Mouse (Mus musculus): Measurements from ENCODE around the gene Krtap5-3. TPM values are rescaled to one million over a fixed set of nuclear protein-coding genes. Genes with fewer than 3 reads are reported as not detected.
A peak's percentile ranks its signal among the peaks of the same experiment; 100 is the strongest.
"Not testable (repeated sequence)": the region's sequence is repeated elsewhere in the genome, so short reads cannot be mapped to it uniquely, and the experiment has no call there.

Gene Krtap5-3
- polyA plus RNA-seq, 1 experiment from 2014 or later, result not detected

- Histone ChIP-seq H3K4me2 (ENCODE audit: low read length) (no peak within 1 kb of the TSS), H3K36me3 (ENCODE audit: insufficient read depth, low read length) (no peaks in the 10 kb centered on the region), H3K27ac (no peak within 1 kb of the TSS), H3K9me3 (replicated peaks; ENCODE audit: low read length) (no peaks in the 10 kb centered on the region), H3K4me3 (replicated peaks; ENCODE audit: low read depth, low read length) (no peak within 1 kb of the TSS), H3K27me3 (ENCODE audit: insufficient read depth, low read length) (no peaks in the 10 kb centered on the region), H3K9ac (ENCODE audit: low read depth, low read length) (no peak within 1 kb of the TSS), H3K4me1 (replicated peaks; ENCODE audit: insufficient read depth, low read length) (no peaks in the 10 kb centered on the region)
- 48% methylated on average over 1 of the region's 1 CpGs for WGBS
- ATAC-seq (replicated peaks; ENCODE audit: low FRiP score, low read depth) (no peak), DNase-seq (ENCODE audit: low spot score) (no peak)
- TF ChIP-seq CTCF (IDR thresholded peaks at IDR 0.05; ENCODE audit: low read depth), result no peak
These were observed 10.4 kb downstream of the Krtap5-3 start, which contains the start of gene Gm7579 for GRCm38 (mm10) chr7:142211559-142211958. Gm7579 (plus strand) TSS chr7:142211859.

- not testable (repeated sequence) for H3K27me3 ChIP-seq (ENCODE audit: insufficient read depth, low read length); H3K4me1 ChIP-seq (replicated peaks; ENCODE audit: insufficient read depth, low read length); ATAC-seq (replicated peaks; ENCODE audit: low FRiP score, low read depth); H3K4me3 ChIP-seq (replicated peaks; ENCODE audit: low read depth, low read length); H3K36me3 ChIP-seq (ENCODE audit: insufficient read depth, low read length); H3K9ac ChIP-seq (ENCODE audit: low read depth, low read length); H3K4me2 ChIP-seq (ENCODE audit: low read length); H3K27ac ChIP-seq; H3K9me3 ChIP-seq (replicated peaks; ENCODE audit: low read length); DNase-seq (ENCODE audit: low spot score)
- 69% methylated on average over 1 of the region's 1 CpGs for WGBS
These were observed 11.0 kb downstream of the Krtap5-3 start for GRCm38 (mm10) chr7:142212136-142212535.

- ATAC-seq (replicated peaks; ENCODE audit: low FRiP score, low read depth), result no peak
- Histone ChIP-seq H3K27ac (no peak overlapping the region), H3K27me3 (ENCODE audit: insufficient read depth, low read length) (no peaks in the 10 kb centered on the region), H3K4me2 (ENCODE audit: low read length) (no peak overlapping the region), H3K36me3 (ENCODE audit: insufficient read depth, low read length) (no peaks in the 10 kb centered on the region), H3K9me3 (replicated peaks; ENCODE audit: low read length) (no peaks in the 10 kb centered on the region), H3K9ac (ENCODE audit: low read depth, low read length) (no peak overlapping the region), H3K4me1 (replicated peaks; ENCODE audit: insufficient read depth, low read length) (no peaks in the 10 kb centered on the region), H3K4me3 (replicated peaks; ENCODE audit: low read depth, low read length) (no peak overlapping the region)
- no peak for DNase-seq (ENCODE audit: low spot score)
- no peak for TF ChIP-seq CTCF (IDR thresholded peaks at IDR 0.05; ENCODE audit: low read depth)
- 50% methylated on average over 2 of the region's 2 CpGs for WGBS
These were observed 23.4 kb downstream of the Krtap5-3 start for GRCm38 (mm10) chr7:142224518-142224917.

- H3K27me3 ChIP-seq (ENCODE audit: insufficient read depth, low read length); H3K36me3 ChIP-seq (ENCODE audit: insufficient read depth, low read length); ATAC-seq (replicated peaks; ENCODE audit: low FRiP score, low read depth); H3K4me3 ChIP-seq (replicated peaks; ENCODE audit: low read depth, low read length); H3K27ac ChIP-seq; H3K4me2 ChIP-seq (ENCODE audit: low read length); H3K9me3 ChIP-seq (replicated peaks; ENCODE audit: low read length); H3K4me1 ChIP-seq (replicated peaks; ENCODE audit: insufficient read depth, low read length); H3K9ac ChIP-seq (ENCODE audit: low read depth, low read length): not testable (repeated sequence)
- 32% methylated on average over 3 of the region's 3 CpGs for WGBS
- peak; percentile 83 for DNase-seq (ENCODE audit: low spot score)
These were observed 28.7 kb downstream of the Krtap5-3 start, which contains the start of gene Krtap5-5 for GRCm38 (mm10) chr7:142229871-142230270. Krtap5-5 (minus strand) TSS chr7:142229971.

GRCm38 (mm10) chr7:142231540-142231939 lies 30.4 kb downstream of the Krtap5-3 start:
- no peak for ATAC-seq (replicated peaks; ENCODE audit: low FRiP score, low read depth)
- TF ChIP-seq CTCF (IDR thresholded peaks at IDR 0.05; ENCODE audit: low read depth), result no peak

GRCm38 (mm10) chr7:142240978-142241377 lies 39.8 kb downstream of the Krtap5-3 start, which contains the start of gene Gm40460:
Gm40460 (minus strand) TSS chr7:142241078.
- H3K4me3 ChIP-seq (replicated peaks; ENCODE audit: low read depth, low read length), result no peak within 1 kb of the TSS
- DNase-seq (ENCODE audit: low spot score) (peak; percentile 21), ATAC-seq (replicated peaks; ENCODE audit: low FRiP score, low read depth) (no peak)
- WGBS, result 28% methylated on average over 2 of the region's 2 CpGs
- no peak within 1 kb of the TSS for H3K27ac ChIP-seq
- no peaks in the 10 kb centered on the region for H3K9me3 ChIP-seq (replicated peaks; ENCODE audit: low read length)
- no peaks in the 10 kb centered on the region for H3K36me3 ChIP-seq (ENCODE audit: insufficient read depth, low read length)
- H3K9ac ChIP-seq (ENCODE audit: low read depth, low read length), result no peak within 1 kb of the TSS
- no peak for TF ChIP-seq CTCF (IDR thresholded peaks at IDR 0.05; ENCODE audit: low read depth)
- H3K4me2 ChIP-seq (ENCODE audit: low read length), result no peak within 1 kb of the TSS
- no peaks in the 10 kb centered on the region for H3K4me1 ChIP-seq (replicated peaks; ENCODE audit: insufficient read depth, low read length)
- H3K27me3 ChIP-seq (ENCODE audit: insufficient read depth, low read length), result no peaks in the 10 kb centered on the region

More at GRCm38 (mm10) chr7:142231540-142231939, 30.4 kb downstream of the Krtap5-3 start:
- Histone ChIP-seq H3K27me3 (ENCODE audit: insufficient read depth, low read length) (no peaks in the 10 kb centered on the region), H3K4me1 (replicated peaks; ENCODE audit: insufficient read depth, low read length) (no peaks in the 10 kb centered on the region), H3K4me3 (replicated peaks; ENCODE audit: low read depth, low read length) (no peak overlapping the region), H3K4me2 (ENCODE audit: low read length) (no peak overlapping the region), H3K36me3 (ENCODE audit: insufficient read depth, low read length) (no peaks in the 10 kb centered on the region), H3K9ac (ENCODE audit: low read depth, low read length) (no peak overlapping the region), H3K9me3 (replicated peaks; ENCODE audit: low read length) (no peaks in the 10 kb centered on the region), H3K27ac (no peak overlapping the region)
- no peak for DNase-seq (ENCODE audit: low spot score)
- 30% methylated on average over 1 of the region's 1 CpGs for WGBS

- Histone ChIP-seq H3K9ac (ENCODE audit: low read depth, low read length) (no peak overlapping the region), H3K36me3 (ENCODE audit: insufficient read depth, low read length) (no peaks in the 10 kb centered on the region), H3K4me1 (replicated peaks; ENCODE audit: insufficient read depth, low read length) (no peaks in the 10 kb centered on the region), H3K9me3 (replicated peaks; ENCODE audit: low read length) (no peaks in the 10 kb centered on the region), H3K27ac (no peak overlapping the region), H3K27me3 (ENCODE audit: insufficient read depth, low read length) (no peaks in the 10 kb centered on the region), H3K4me3 (replicated peaks; ENCODE audit: low read depth, low read length) (no peak overlapping the region), H3K4me2 (ENCODE audit: low read length) (no peak overlapping the region)
- ATAC-seq (replicated peaks; ENCODE audit: low FRiP score, low read depth) (no peak), DNase-seq (ENCODE audit: low spot score) (peak; percentile 80)
- TF ChIP-seq CTCF (IDR thresholded peaks at IDR 0.05; ENCODE audit: low read depth), result peak; percentile 78
- WGBS, result 0% methylated on average over 1 of the region's 1 CpGs
These were observed 48.7 kb downstream of the Krtap5-3 start for GRCm38 (mm10) chr7:142249824-142250223.

Other genes starting within 250 kb of the Krtap5-3 start
- gene Mob2, start 140.3 kb upstream of the Krtap5-3 start, polyA plus RNA-seq (2015; fragmentation: Nextera tagmentation; extraction: Ambion mirVana), result 62.8 and 64.3 TPM in 2 replicates
- 2.3 and 2.5 TPM in 2 replicates for gene Dusp8, start 105.5 kb upstream of the Krtap5-3 start, polyA plus RNA-seq (2015; fragmentation: Nextera tagmentation; extraction: Ambion mirVana)
- gene Gm45618, start 80.6 kb upstream of the Krtap5-3 start, polyA plus RNA-seq (2015; fragmentation: Nextera tagmentation; extraction: Ambion mirVana), result not detected in 2 replicates
- gene Gm39115, start 65.3 kb upstream of the Krtap5-3 start, polyA plus RNA-seq (2015; fragmentation: Nextera tagmentation; extraction: Ambion mirVana), result not detected in 2 replicates
- not detected in 2 replicates for gene Gm45337, start 56.8 kb upstream of the Krtap5-3 start, polyA plus RNA-seq (2015; fragmentation: Nextera tagmentation; extraction: Ambion mirVana)
- not detected in 2 replicates for gene Gm29735, start 44.3 kb upstream of the Krtap5-3 start, polyA plus RNA-seq (2015; fragmentation: Nextera tagmentation; extraction: Ambion mirVana)
- gene Gm4553, start 35.6 kb upstream of the Krtap5-3 start, polyA plus RNA-seq (2015; fragmentation: Nextera tagmentation; extraction: Ambion mirVana), result not detected in 2 replicates
- gene Krtap5-2, start 25.4 kb upstream of the Krtap5-3 start, polyA plus RNA-seq (2015; fragmentation: Nextera tagmentation; extraction: Ambion mirVana), result not detected in 2 replicates
- gene Gm10153, start 11.0 kb upstream of the Krtap5-3 start, polyA plus RNA-seq (2015; fragmentation: Nextera tagmentation; extraction: Ambion mirVana), result not detected in 2 replicates
- gene Gm7579, start 10.5 kb downstream of the Krtap5-3 start, polyA plus RNA-seq (2015; fragmentation: Nextera tagmentation; extraction: Ambion mirVana), result not detected in 2 replicates
- not detected in 2 replicates for gene Krtap5-5, start 28.6 kb downstream of the Krtap5-3 start, polyA plus RNA-seq (2015; fragmentation: Nextera tagmentation; extraction: Ambion mirVana)
- gene Gm40460, start 39.7 kb downstream of the Krtap5-3 start, polyA plus RNA-seq (2015; fragmentation: Nextera tagmentation; extraction: Ambion mirVana), result not detected in 2 replicates
- not detected in 2 replicates for gene Gm2431, start 57.0 kb downstream of the Krtap5-3 start, polyA plus RNA-seq (2015; fragmentation: Nextera tagmentation; extraction: Ambion mirVana)
- gene Gm4559, start 73.0 kb downstream of the Krtap5-3 start, polyA plus RNA-seq (2015; fragmentation: Nextera tagmentation; extraction: Ambion mirVana), result not detected in 2 replicates
- gene Krtap5-1, start 95.8 kb downstream of the Krtap5-3 start, polyA plus RNA-seq (2015; fragmentation: Nextera tagmentation; extraction: Ambion mirVana), result not detected in 2 replicates
- not detected in 2 replicates for gene Krtap5-4, start 102.2 kb downstream of the Krtap5-3 start, polyA plus RNA-seq (2015; fragmentation: Nextera tagmentation; extraction: Ambion mirVana)
- 3.6 and 3.9 TPM in 2 replicates for gene Ifitm10, start 172.4 kb downstream of the Krtap5-3 start, polyA plus RNA-seq (2015; fragmentation: Nextera tagmentation; extraction: Ambion mirVana)
- not detected in 2 replicates for gene Gm49369, start 181.3 kb downstream of the Krtap5-3 start, polyA plus RNA-seq (2015; fragmentation: Nextera tagmentation; extraction: Ambion mirVana)
- gene Ctsd, start 186.7 kb downstream of the Krtap5-3 start, polyA plus RNA-seq (2015; fragmentation: Nextera tagmentation; extraction: Ambion mirVana), result 575 and 586 TPM in 2 replicates
- gene Syt8, start 233.5 kb downstream of the Krtap5-3 start, polyA plus RNA-seq (2015; fragmentation: Nextera tagmentation; extraction: Ambion mirVana), result 2.5 and 4.8 TPM in 2 replicates
- gene Tnni2, start 240.4 kb downstream of the Krtap5-3 start, polyA plus RNA-seq (2015; fragmentation: Nextera tagmentation; extraction: Ambion mirVana), result 2.2 and 3.0 TPM in 2 replicates